Mouse (Mus musculus) lung, postnatal 0 days (tissue): ENCODE measurements around the gene Arhgef19. TPM values are rescaled to one million over a fixed set of nuclear protein-coding genes. Genes with fewer than 3 reads are reported as not detected.

ENCODE experiments used
- ATAC-seq: fragments of 200-750 bp; cut with Nextera tagmentation; 2 replicates; pipeline ENCODE4 v1.8.0; 2017; ENCODE audit warnings: moderate library complexity
- DNase-seq: peaks from one replicate; pipeline ENCODE4 v3.0.0-alpha.2; 2016; ENCODE audit warnings: low spot score
- H3K27ac ChIP-seq: fragments of 300-500 bp; sonication (generic); 2 replicates; pipeline ENCODE4 v1.5.1; 2014; ENCODE audit warnings: antibody characterized with exemption, mild to moderate bottlenecking, low read length, mixed read lengths
- H3K27me3 ChIP-seq: fragments of 300-500 bp; sonication (generic); replicated peaks from 2 replicates; pipeline ENCODE4 v1.6.1; 2014; ENCODE audit warnings: low read length, mixed read lengths; ENCODE audit not compliant: insufficient read depth
- H3K36me3 ChIP-seq: fragments of 300-500 bp; sonication (generic); 2 replicates; pipeline ENCODE4 v1.6.1; 2014; ENCODE audit warnings: low read length, mixed read lengths; ENCODE audit not compliant: insufficient read depth
- H3K4me1 ChIP-seq: fragments of 300-500 bp; sonication (generic); 2 replicates; pipeline ENCODE4 v1.6.1; 2014; ENCODE audit warnings: antibody characterized with exemption, low read depth, low read length, mixed read lengths; ENCODE audit not compliant: insufficient read depth
- H3K4me2 ChIP-seq: fragments of 300-500 bp; sonication (generic); replicated peaks from 2 replicates; pipeline ENCODE4 v1.6.1; 2014; ENCODE audit warnings: low read depth, mild to moderate bottlenecking, low read length, moderate library complexity, mixed read lengths
- H3K4me3 ChIP-seq: fragments of 300-500 bp; sonication (generic); 2 replicates; pipeline ENCODE4 v1.5.1; 2014; ENCODE audit warnings: low read depth, low read length
- H3K9ac ChIP-seq: fragments of 300-500 bp; sonication (generic); replicated peaks from 2 replicates; pipeline ENCODE4 v1.6.1; 2014; ENCODE audit warnings: low read depth, mild to moderate bottlenecking
- H3K9me3 ChIP-seq: fragments of 300-500 bp; sonication (generic); 2 replicates; pipeline ENCODE4 v1.6.1; 2016; ENCODE audit warnings: low read length, mixed read lengths
- CTCF ChIP-seq: IDR thresholded peaks from 2 replicates; pipeline ENCODE4 v1.5.1; 2016; ENCODE audit warnings: antibody characterized with exemption, mild to moderate bottlenecking
- EP300 ChIP-seq: IDR thresholded peaks from 2 replicates; pipeline ENCODE4 v1.6.1; 2016; ENCODE audit warnings: antibody characterized with exemption, mild to moderate bottlenecking, control low read depth
- WGBS: fragments of 180-500 bp; shearing (Covaris S2); extraction: QIAGEN DNeasy Blood & Tissue Kit; methylation state at CpG from one replicate; pipeline ENCODE4 v1.1.7; 2014; 5-methylcytosine and 5-hydroxymethylcytosine counted together
- polyA plus RNA-seq: library from polyadenylated mRNA; unstranded; fragments of >200 nt; fragmentation: Nextera tagmentation; extraction: Ambion mirVana; gene quantifications from 2 replicates; pipeline ENCODE4 v1.2.1, GENCODE M21; 2015

Arhgef19 gene
- polyA plus RNA-seq, result 2.9 and 3.8 TPM in 2 replicates

GRCm38 (mm10) chr4:141239388-141240125, at the start of gene Arhgef19:
Arhgef19 (plus strand) TSS chr4:141239499.
- Histone ChIP-seq H3K4me3 (peak within 1 kb of the TSS; percentile 30), H3K27ac (peak within 1 kb of the TSS; percentile 54; the same call in 1 of the 2 replicates), H3K4me1 (peaks cover 24% of the 10 kb centered on the region; the same call in 1 of the 2 replicates), H3K27me3 (peaks cover 13% of the 10 kb centered on the region), H3K4me2 (peak within 1 kb of the TSS; percentile 61), H3K9me3 (no peaks in the 10 kb centered on the region), H3K36me3 (no peaks in the 10 kb centered on the region), H3K9ac (no peak within 1 kb of the TSS; the same call in none of the 2 replicates)
- DNase-seq (peak; percentile 97), ATAC-seq (peak; percentile 91)
- 3% methylated on average over 29 of the region's 31 CpGs for WGBS
- no peak for TF ChIP-seq EP300

GRCm38 (mm10) chr4:141191294-141191693, 48.0 kb upstream of the Arhgef19 start:
- ATAC-seq, result peak; percentile 79
- 67% methylated on average over 7 of the region's 7 CpGs for WGBS
- TF ChIP-seq EP300, result 0 out of 2 replicates have a peak, but pooled peaks have one; percentile 26
- TF ChIP-seq CTCF, result no peak
- 0 out of 2 replicates have a peak overlapping the region, but pooled peaks have one; percentile 38 for H3K27ac ChIP-seq
- H3K9ac ChIP-seq, result no peak overlapping the region
- no peak overlapping the region for H3K4me3 ChIP-seq
- peaks cover 3% of the 10 kb centered on the region; the same call in 1 of the 2 replicates for H3K36me3 ChIP-seq
- H3K4me1 ChIP-seq, result no peaks in the 10 kb centered on the region
- H3K27me3 ChIP-seq, result no peaks in the 10 kb centered on the region
- peak; percentile 75 for DNase-seq
- H3K4me2 ChIP-seq, result no peak overlapping the region
- no peaks in the 10 kb centered on the region for H3K9me3 ChIP-seq

- Histone ChIP-seq H3K27ac (no peak overlapping the region), H3K9ac (no peak overlapping the region), H3K4me1 (no peaks in the 10 kb centered on the region), H3K4me2 (no peak overlapping the region), H3K36me3 (peaks cover 12% of the 10 kb centered on the region), H3K9me3 (no peaks in the 10 kb centered on the region), H3K4me3 (no peak overlapping the region), H3K27me3 (no peaks in the 10 kb centered on the region)
- 88% methylated on average over 6 of the region's 6 CpGs for WGBS
- no peak for TF ChIP-seq EP300
- TF ChIP-seq CTCF, result no peak
- DNase-seq (no peak), ATAC-seq (no peak)
These were observed 44.7 kb upstream of the Arhgef19 start for GRCm38 (mm10) chr4:141194553-141194952.

GRCm38 (mm10) chr4:141196981-141197685, 42.2 kb upstream of the Arhgef19 start:
- Histone ChIP-seq H3K27ac (no peak overlapping the region), H3K36me3 (peaks cover 18% of the 10 kb centered on the region), H3K9me3 (no peaks in the 10 kb centered on the region), H3K9ac (no peak overlapping the region), H3K27me3 (no peaks in the 10 kb centered on the region), H3K4me1 (no peaks in the 10 kb centered on the region), H3K4me2 (no peak overlapping the region), H3K4me3 (no peak overlapping the region)
- peak; percentile 28; the same call in 1 of the 2 replicates for ATAC-seq
- no peak for DNase-seq
- TF ChIP-seq EP300, result no peak
- TF ChIP-seq CTCF, result no peak
- WGBS, result 97% methylated on average over 13 of the region's 13 CpGs

- H3K9ac ChIP-seq, result no peak overlapping the region
- ATAC-seq (no peak), DNase-seq (no peak)
- WGBS, result 97% methylated on average over 11 of the region's 13 CpGs
- no peaks in the 10 kb centered on the region for H3K27me3 ChIP-seq
- no peak overlapping the region for H3K27ac ChIP-seq
- TF ChIP-seq EP300 (no peak), CTCF (no peak; the same call in 1 of the 2 replicates)
- no peak overlapping the region for H3K4me3 ChIP-seq
- no peaks in the 10 kb centered on the region for H3K4me1 ChIP-seq
- H3K9me3 ChIP-seq, result no peaks in the 10 kb centered on the region
- H3K36me3 ChIP-seq, result peaks cover 18% of the 10 kb centered on the region
- H3K4me2 ChIP-seq, result no peak overlapping the region
These were observed 41.6 kb upstream of the Arhgef19 start for GRCm38 (mm10) chr4:141197686-141198035.

GRCm38 (mm10) chr4:141200906-141201305, 38.4 kb upstream of the Arhgef19 start:
- no peaks in the 10 kb centered on the region for H3K27me3 ChIP-seq
- H3K27ac ChIP-seq, result 0 out of 2 replicates have a peak overlapping the region, but pooled peaks have one; percentile 35
- H3K9me3 ChIP-seq, result no peaks in the 10 kb centered on the region
- H3K4me3 ChIP-seq, result no peak overlapping the region
- H3K36me3 ChIP-seq, result peaks cover 15% of the 10 kb centered on the region
- DNase-seq (no peak), ATAC-seq (0 out of 2 replicates have a peak, but pooled peaks have one; percentile 35)
- H3K9ac ChIP-seq, result no peak overlapping the region
- 49% methylated on average over 11 of the region's 11 CpGs for WGBS
- H3K4me1 ChIP-seq, result no peaks in the 10 kb centered on the region
- no peak overlapping the region for H3K4me2 ChIP-seq
- TF ChIP-seq CTCF, result 0 out of 2 replicates have a peak, but pooled peaks have one; percentile 5
- no peak for TF ChIP-seq EP300
